Mouse (Mus musculus): ENCODE results near the gene Pecam1. TPM values are rescaled to one million over a fixed set of nuclear protein-coding genes. Genes with fewer than 3 reads are reported as not detected.

Gene Pecam1
- polyA plus RNA-seq, 1 experiment from 2014 or later, result 17.4 TPM

GRCm38 (mm10) chr11:106722831-106723361 lies 27.5 kb downstream of the Pecam1 start:
- 0 out of 2 replicates have a peak, but pooled peaks cover 4% of the 10 kb centered on the region for H3K4me1 ChIP-seq (replicated peaks)
- no peaks in the 10 kb centered on the region for H3K36me3 ChIP-seq
- no peak for ATAC-seq (ENCODE audit: low FRiP score)
- H3K4me3 ChIP-seq, result no peak overlapping the region
- H3K27me3 ChIP-seq, result no peaks in the 10 kb centered on the region
- H3K27ac ChIP-seq, result no peak overlapping the region
- H3K9ac ChIP-seq, result no peak overlapping the region
- no peak overlapping the region for H3K4me2 ChIP-seq
- 23% methylated on average over 7 of the region's 7 CpGs for WGBS
- H3K9me3 ChIP-seq, result no peaks in the 10 kb centered on the region

GRCm38 (mm10) chr11:106720379-106720778 lies 30.0 kb downstream of the Pecam1 start:
- H3K4me3 ChIP-seq, result no peak overlapping the region
- no peak overlapping the region for H3K9ac ChIP-seq
- 0 out of 2 replicates have a peak, but pooled peaks cover 3% of the 10 kb centered on the region for H3K4me1 ChIP-seq (replicated peaks)
- no peak overlapping the region for H3K27ac ChIP-seq
- H3K27me3 ChIP-seq, result no peaks in the 10 kb centered on the region
- no peaks in the 10 kb centered on the region for H3K9me3 ChIP-seq
- no peaks in the 10 kb centered on the region for H3K36me3 ChIP-seq
- WGBS, result 91% methylated on average over 8 of the region's 8 CpGs
- ATAC-seq (ENCODE audit: low FRiP score), result no peak
- H3K4me2 ChIP-seq, result no peak overlapping the region

- WGBS, result 86% methylated on average over 5 of the region's 5 CpGs
- H3K27ac ChIP-seq, result no peak overlapping the region
- H3K4me1 ChIP-seq (replicated peaks), result no peaks in the 10 kb centered on the region
Observed at GRCm38 (mm10) chr11:106716568-106716967, 33.9 kb downstream of the Pecam1 start.

GRCm38 (mm10) chr11:106715066-106715465 lies 35.4 kb downstream of the Pecam1 start:
- 83% methylated on average over 6 of the region's 6 CpGs for WGBS
- no peak for ATAC-seq (ENCODE audit: low FRiP score)
- Histone ChIP-seq H3K27me3 (no peaks in the 10 kb centered on the region), H3K9me3 (no peaks in the 10 kb centered on the region), H3K9ac (no peak overlapping the region), H3K4me3 (no peak overlapping the region), H3K4me2 (no peak overlapping the region), H3K27ac (peak overlapping the region; percentile 19; the same call in 1 of the 2 replicates), H3K36me3 (no peaks in the 10 kb centered on the region), H3K4me1 (replicated peaks) (no peaks in the 10 kb centered on the region; the same call in 1 of the 2 replicates)

More at GRCm38 (mm10) chr11:106716568-106716967, 33.9 kb downstream of the Pecam1 start:
- Histone ChIP-seq H3K27me3 (no peaks in the 10 kb centered on the region), H3K36me3 (no peaks in the 10 kb centered on the region), H3K4me3 (no peak overlapping the region), H3K4me2 (no peak overlapping the region), H3K9me3 (no peaks in the 10 kb centered on the region), H3K9ac (no peak overlapping the region)
- ATAC-seq (ENCODE audit: low FRiP score), result no peak

DNA sequence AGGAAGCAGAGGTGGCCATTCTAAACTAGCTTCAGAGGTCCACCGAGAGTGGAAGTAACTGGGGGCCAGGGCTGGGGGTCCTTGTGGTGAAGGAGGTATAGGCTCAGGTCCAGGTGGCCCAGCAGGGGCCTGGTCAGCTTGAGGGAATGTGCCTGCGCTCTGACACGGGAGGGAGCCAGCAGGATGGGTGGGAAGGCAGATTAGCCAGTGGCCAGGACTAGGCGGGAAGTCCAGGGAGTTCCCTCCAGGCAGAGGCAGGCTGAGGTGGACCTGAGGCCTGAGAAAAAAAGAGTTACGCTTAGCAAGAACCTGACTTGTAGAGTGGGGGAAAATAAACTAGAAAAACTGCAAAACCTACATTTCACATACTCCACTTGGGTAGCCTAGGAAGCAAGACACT lies 39.6 kb downstream of the Pecam1 start:
- H3K27me3 ChIP-seq, result no peaks in the 10 kb centered on the region
- H3K9ac ChIP-seq, result no peak overlapping the region
- no peaks in the 10 kb centered on the region for H3K36me3 ChIP-seq
- no peak overlapping the region for H3K4me2 ChIP-seq
- no peak overlapping the region for H3K4me3 ChIP-seq
- ATAC-seq (ENCODE audit: low FRiP score), result no peak
- WGBS, result 69% methylated on average over 5 of the region's 5 CpGs
- H3K9me3 ChIP-seq, result no peaks in the 10 kb centered on the region
- peaks cover 6% of the 10 kb centered on the region for H3K4me1 ChIP-seq (replicated peaks)
- H3K27ac ChIP-seq, result no peak overlapping the region; the same call in 1 of the 2 replicates

DNA sequence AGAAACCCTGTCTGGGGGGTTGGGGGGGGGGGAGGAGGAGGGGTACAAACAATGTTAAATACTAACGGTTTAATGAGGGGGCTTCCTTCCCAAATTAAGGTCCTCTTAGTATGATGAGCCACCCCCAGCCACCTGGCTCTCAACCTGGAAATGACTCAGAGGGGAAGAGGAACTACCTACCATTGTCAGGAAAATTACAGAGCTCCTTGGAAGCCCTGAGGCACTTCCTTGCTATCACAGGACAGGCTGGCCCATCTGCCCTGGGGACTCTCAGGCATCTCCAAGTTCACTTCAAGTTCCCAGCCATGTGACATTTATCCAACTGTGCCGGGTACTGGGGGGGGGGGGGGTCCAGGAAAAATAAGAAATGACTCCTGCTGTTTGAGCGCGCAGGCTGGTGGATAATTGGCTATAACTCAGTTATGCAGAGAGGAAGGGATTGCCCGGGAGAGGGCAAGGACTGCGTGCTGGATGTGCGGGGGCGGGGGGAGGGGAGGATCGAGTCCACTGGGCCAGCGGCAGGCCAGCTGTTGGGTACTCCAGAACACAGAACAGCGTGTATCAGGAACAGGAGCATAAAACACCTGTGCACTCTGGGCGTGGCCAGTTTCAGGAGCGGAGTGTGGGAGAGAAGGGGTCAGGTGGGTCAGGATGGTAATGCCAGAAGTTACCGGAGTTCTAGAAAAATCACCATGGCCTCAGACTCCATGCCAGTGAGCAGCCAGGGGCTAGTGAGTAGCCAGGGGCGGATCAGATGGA lies 41.0 kb downstream of the Pecam1 start:
- Histone ChIP-seq H3K9me3 (no peaks in the 10 kb centered on the region), H3K4me1 (replicated peaks) (peaks cover 6% of the 10 kb centered on the region), H3K4me3 (no peak overlapping the region), H3K27ac (no peak overlapping the region), H3K27me3 (no peaks in the 10 kb centered on the region), H3K9ac (no peak overlapping the region), H3K36me3 (no peaks in the 10 kb centered on the region), H3K4me2 (peak overlapping the region; percentile 17; the same call in 1 of the 2 replicates)
- no peak for ATAC-seq (ENCODE audit: low FRiP score)
- 31% methylated on average over 15 of the region's 15 CpGs for WGBS

- no peak for ATAC-seq (ENCODE audit: low FRiP score)
- Histone ChIP-seq H3K4me1 (replicated peaks) (peaks cover 6% of the 10 kb centered on the region), H3K4me3 (no peak overlapping the region), H3K4me2 (no peak overlapping the region), H3K27me3 (no peaks in the 10 kb centered on the region), H3K9ac (no peak overlapping the region), H3K9me3 (no peaks in the 10 kb centered on the region), H3K27ac (no peak overlapping the region), H3K36me3 (no peaks in the 10 kb centered on the region)
- WGBS, result 84% methylated on average over 3 of the region's 3 CpGs
Observed at GRCm38 (mm10) chr11:106707866-106708265, 42.6 kb downstream of the Pecam1 start.

DNA sequence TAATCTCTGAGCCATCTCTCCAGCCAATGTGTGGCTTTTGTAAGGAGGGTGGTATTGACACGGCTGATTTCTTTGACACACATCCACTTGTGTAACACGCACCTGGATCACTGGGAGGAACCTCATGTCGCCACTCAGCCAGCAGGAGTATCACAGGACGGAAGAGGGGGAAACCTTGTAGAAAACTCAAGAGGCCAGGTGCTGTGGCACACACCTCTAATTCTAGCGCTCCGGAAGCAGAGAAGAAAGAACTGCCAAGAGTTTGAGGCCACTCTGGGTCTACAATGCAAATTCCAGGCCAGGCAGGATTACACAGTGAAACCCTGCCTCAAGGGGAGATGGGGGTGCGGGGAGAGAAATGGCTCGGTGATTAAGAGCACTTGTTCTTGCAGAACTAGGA lies 43.3 kb downstream of the Pecam1 start:
- Histone ChIP-seq H3K27ac (no peak overlapping the region), H3K4me2 (no peak overlapping the region), H3K9ac (no peak overlapping the region), H3K27me3 (no peaks in the 10 kb centered on the region), H3K4me3 (no peak overlapping the region), H3K9me3 (no peaks in the 10 kb centered on the region), H3K36me3 (no peaks in the 10 kb centered on the region), H3K4me1 (replicated peaks) (peaks cover 6% of the 10 kb centered on the region)
- no peak for ATAC-seq (ENCODE audit: low FRiP score)
- WGBS, result 83% methylated on average over 8 of the region's 8 CpGs

DNA sequence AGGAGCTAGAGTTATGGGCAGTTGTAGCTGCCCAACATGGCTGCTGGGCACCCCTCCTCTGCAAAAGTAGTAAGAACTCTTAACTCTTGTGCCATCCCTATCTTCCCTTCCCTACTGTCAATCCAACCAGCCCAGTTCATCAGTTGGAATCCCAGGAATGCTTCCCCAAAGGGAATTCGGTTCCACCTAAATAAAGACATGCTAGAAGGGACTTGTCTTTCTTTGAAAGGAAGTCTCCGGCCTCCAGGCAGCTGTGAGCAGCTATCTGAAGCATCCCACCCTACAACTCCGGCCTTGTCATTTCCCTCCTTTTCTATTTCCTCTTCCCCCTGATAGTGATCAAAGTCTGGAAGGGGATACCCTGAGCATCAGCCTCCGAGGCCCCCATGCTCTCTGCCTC lies 44.2 kb downstream of the Pecam1 start:
- Histone ChIP-seq H3K9ac (no peak overlapping the region), H3K27ac (no peak overlapping the region), H3K4me3 (no peak overlapping the region), H3K27me3 (no peaks in the 10 kb centered on the region), H3K36me3 (no peaks in the 10 kb centered on the region), H3K9me3 (no peaks in the 10 kb centered on the region), H3K4me2 (no peak overlapping the region), H3K4me1 (replicated peaks) (peaks cover 6% of the 10 kb centered on the region)
- no peak for ATAC-seq (ENCODE audit: low FRiP score)
- 46% methylated on average over 4 of the region's 4 CpGs for WGBS

- no peak overlapping the region for H3K9ac ChIP-seq
- no peak overlapping the region for H3K4me2 ChIP-seq
- ATAC-seq (ENCODE audit: low FRiP score), result no peak
- H3K4me1 ChIP-seq (replicated peaks), result peaks cover 1% of the 10 kb centered on the region
- H3K9me3 ChIP-seq, result no peaks in the 10 kb centered on the region
- no peaks in the 10 kb centered on the region for H3K27me3 ChIP-seq
- WGBS, result 70% methylated on average over 9 of the region's 9 CpGs
- no peak overlapping the region for H3K27ac ChIP-seq
- no peak overlapping the region for H3K4me3 ChIP-seq
- no peaks in the 10 kb centered on the region for H3K36me3 ChIP-seq
Observed at GRCm38 (mm10) chr11:106704399-106705111, 45.9 kb downstream of the Pecam1 start.

DNA sequence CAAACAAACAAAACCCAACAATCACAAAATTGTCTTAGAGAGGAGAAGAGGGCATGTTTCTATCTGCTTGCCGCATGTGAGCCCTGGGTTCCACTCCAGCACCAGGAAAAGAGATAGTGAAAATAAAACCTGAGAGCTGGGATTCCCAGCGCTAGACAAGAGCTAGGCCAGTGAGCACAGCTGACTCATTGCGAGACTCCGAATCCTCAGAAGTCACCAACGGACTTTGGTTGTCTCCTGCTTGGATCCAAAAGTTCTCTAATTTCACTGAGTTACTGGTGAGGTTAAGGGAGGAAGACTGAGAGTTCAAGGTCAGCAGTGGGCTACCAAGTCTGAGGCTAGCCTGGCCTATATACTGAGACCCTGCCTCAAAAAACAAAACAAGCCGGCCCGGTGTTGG lies 46.5 kb downstream of the Pecam1 start:
- Histone ChIP-seq H3K4me2 (no peak overlapping the region), H3K36me3 (no peaks in the 10 kb centered on the region), H3K4me1 (replicated peaks) (no peaks in the 10 kb centered on the region), H3K9ac (no peak overlapping the region), H3K9me3 (no peaks in the 10 kb centered on the region), H3K27me3 (no peaks in the 10 kb centered on the region), H3K27ac (no peak overlapping the region), H3K4me3 (no peak overlapping the region)
- no peak for ATAC-seq (ENCODE audit: low FRiP score)
- WGBS, result 92% methylated on average over 7 of the region's 7 CpGs

DNA sequence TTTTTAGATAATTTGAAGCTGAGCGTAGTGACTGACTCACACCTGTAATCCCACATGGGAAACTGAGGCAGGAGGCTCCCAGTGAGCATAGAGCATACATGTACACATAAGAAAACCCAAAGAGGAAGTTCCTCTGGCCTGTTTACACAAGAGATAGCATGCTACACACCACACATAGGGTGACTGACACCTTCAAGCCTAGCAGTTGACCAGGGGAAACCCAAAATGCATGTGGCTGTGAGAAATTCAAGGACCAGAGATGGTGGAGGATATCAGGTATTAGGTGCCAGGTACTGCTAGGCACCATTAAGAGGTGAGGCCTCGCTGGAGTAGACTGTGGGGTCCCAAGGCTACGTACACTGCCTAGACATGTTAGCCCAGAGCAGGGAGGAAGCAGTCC lies 47.8 kb downstream of the Pecam1 start:
- WGBS, result 87% methylated on average over 3 of the region's 3 CpGs
- Histone ChIP-seq H3K4me2 (no peak overlapping the region), H3K36me3 (no peaks in the 10 kb centered on the region), H3K4me1 (replicated peaks) (no peaks in the 10 kb centered on the region), H3K27ac (no peak overlapping the region), H3K27me3 (no peaks in the 10 kb centered on the region), H3K9ac (no peak overlapping the region), H3K9me3 (no peaks in the 10 kb centered on the region), H3K4me3 (no peak overlapping the region)
- no peak for ATAC-seq (ENCODE audit: low FRiP score)

All from hindbrain, embryonic 13.5 days (tissue).